Comparison of ENCODE assay signal across 32 mouse cellular contexts in genomic region chr1:72315447-72315846, GRCm38 (mm10). TPM values are rescaled to one million over a fixed set of nuclear protein-coding genes. Genes with fewer than 3 reads are reported as not detected.
"Had no signal": no experiment of that assay in that cellular context is flagged by ENCODE, and none has a peak within 500 bp of the region (broad histone marks: within the 10 kb centered on the region; RNA-seq: fewer than 3 reads in every experiment).

No protein-coding gene starts in this region.

- H3K27ac ChIP-seq: limb, embryonic 10.5 days; limb, embryonic 12.5 days; limb, embryonic 13.5 days; limb, embryonic 15.5 days; liver, embryonic 12.5 days; liver, embryonic 13.5 days; liver, embryonic 14.5 days; liver, embryonic 15.5 days; lung, embryonic 15.5 days; macrophage; midbrain, embryonic 10.5 days; midbrain, embryonic 12.5 days; midbrain, embryonic 13.5 days; midbrain, embryonic 15.5 days; neural tube, embryonic 12.5 days had no signal

- H3K4me3 ChIP-seq: limb, embryonic 10.5 days; limb, embryonic 12.5 days; limb, embryonic 13.5 days; limb, embryonic 15.5 days; liver, embryonic 12.5 days; liver, embryonic 13.5 days; liver, embryonic 15.5 days; lung, embryonic 15.5 days; megakaryocyte, embryonic 14.5 days; midbrain, embryonic 10.5 days; midbrain, embryonic 12.5 days; midbrain, embryonic 13.5 days; midbrain, embryonic 15.5 days; myocyte; neural tube, embryonic 12.5 days had no signal

- H3K36me3 ChIP-seq: midbrain, embryonic 15.5 days had no signal

- H3K27me3 ChIP-seq: limb, embryonic 12.5 days; limb, embryonic 13.5 days; limb, embryonic 15.5 days; liver, embryonic 12.5 days; liver, embryonic 13.5 days; liver, embryonic 15.5 days; lung, embryonic 15.5 days; megakaryocyte, embryonic 14.5 days; midbrain, embryonic 12.5 days; midbrain, embryonic 13.5 days; midbrain, embryonic 15.5 days; neural tube, embryonic 12.5 days had no signal

- H3K9me3 ChIP-seq: limb, embryonic 10.5 days; limb, embryonic 12.5 days; limb, embryonic 13.5 days; limb, embryonic 15.5 days; liver, embryonic 12.5 days; liver, embryonic 13.5 days; liver, embryonic 15.5 days; lung, embryonic 15.5 days; megakaryocyte, embryonic 14.5 days; midbrain, embryonic 10.5 days; midbrain, embryonic 12.5 days; midbrain, embryonic 13.5 days; midbrain, embryonic 15.5 days; neural tube, embryonic 12.5 days had no signal

- H3K4me1 ChIP-seq: limb, embryonic 15.5 days; liver, embryonic 12.5 days; liver, embryonic 13.5 days; liver, embryonic 15.5 days; megakaryocyte, embryonic 14.5 days; midbrain, embryonic 10.5 days; midbrain, embryonic 12.5 days; midbrain, embryonic 13.5 days; midbrain, embryonic 15.5 days; neural tube, embryonic 12.5 days had no signal

- DNase-seq: left cerebral cortex, postnatal 4 days; liver; liver, embryonic 13.5 days; liver, postnatal 0 days; lung, adult 18-20 months; lung, adult 2 months; lung, embryonic 14.5 days; lung, postnatal 10 days; lung, postnatal 14 days; lung, postnatal 36 days; lung, postnatal 4 days; midbrain, embryonic 14.5 days had no signal

RNA-seq across cellular contexts. Expression of gene Tmem169, which starts 31.3 kb away (rescaled TPM):
- total RNA-seq: megakaryocyte progenitor cell, adult 5-6 weeks; megakaryocyte, adult 5-6 weeks; megakaryocyte-erythroid progenitor cell, adult 5-6 weeks; monocyte, adult 5-6 weeks had no signal
- polyA plus RNA-seq: macrophage had no signal
